Mouse (Mus musculus) gastrocnemius, adult 2 months (tissue): ENCODE data around the gene Nme8. TPM values are rescaled to one million over a fixed set of nuclear protein-coding genes. Genes with fewer than 3 reads are reported as not detected.

Experiments used
- DNase-seq: peaks from one replicate; pipeline ENCODE4 v3.0.0; 2022
- H3K27ac ChIP-seq: fragments of 200-600 bp; 2 replicates; pipeline ENCODE4 v1.8.1; 2022; ENCODE audit warnings: mild to moderate bottlenecking
- H3K4me3 ChIP-seq: fragments of 200-600 bp; 2 replicates; pipeline ENCODE4 v1.8.1; 2022; ENCODE audit warnings: mild to moderate bottlenecking, moderate library complexity
- CTCF ChIP-seq: fragments of 200-600 bp; IDR thresholded peaks from 2 replicates; pipeline ENCODE4 v1.8.1; 2022; ENCODE audit warnings: antibody characterized with exemption, mild to moderate bottlenecking, moderate library complexity
- intact Hi-C: fragments of 180-260 bp; cut with DNase I; formaldehyde crosslinking; loops from one replicate; pipeline ENCODE4 v1.15.1; 2025
- long read RNA-seq, 2 experiments: library from polyadenylated mRNA; stranded (forward); transcript quantifications; one replicate each; pipeline ENCODE4 v2.0.0; 2021
- total RNA-seq, 2 experiments: library from RNA; stranded (reverse); gene quantifications; 2 replicates each; pipeline ENCODE4 v1.2.3; 2021

Nme8 gene
- not detected for total RNA-seq
- long read RNA-seq, experiment 1, result 0 reads
- long read RNA-seq, experiment 2, result 0 reads

DNA sequence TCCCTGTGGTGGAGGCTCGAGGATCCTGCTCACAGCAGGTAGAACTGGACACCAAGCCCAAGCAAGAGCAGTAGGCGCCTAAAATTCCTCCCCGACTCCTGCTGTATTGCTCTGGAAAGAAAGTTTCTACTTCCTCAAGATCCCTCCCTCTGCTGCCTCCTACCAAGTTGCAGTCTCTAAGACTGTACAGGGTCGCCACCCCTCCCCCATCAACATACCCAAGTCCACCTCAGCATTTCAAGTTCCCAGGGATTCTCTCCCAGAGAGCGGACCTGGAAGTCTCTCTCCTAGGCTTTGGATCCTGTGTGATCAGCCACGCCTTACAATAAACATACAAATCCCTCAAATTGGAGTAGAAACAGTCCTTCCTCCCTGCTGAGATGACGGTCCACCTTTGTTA is at the start of gene Nme8:
Nme8 (minus strand) TSS at position 5 of the 400 bp plus-strand sequence.
- TF ChIP-seq CTCF, result no peak
- Histone ChIP-seq H3K4me3 (no peak within 1 kb of the TSS), H3K27ac (no peak within 1 kb of the TSS)
- intact Hi-C loops, result loop anchor here (1.0 to 5.0 kb wide), 2 partner anchors 575 to 595 kb away; no protein-coding TSS in a partner anchor
- no peak for DNase-seq

GRCm38 (mm10) chr13:19745741-19746140 is 48.1 kb upstream of the Nme8 start:
- H3K27ac ChIP-seq, result no peak overlapping the region
- H3K4me3 ChIP-seq, result no peak overlapping the region
- no peak for TF ChIP-seq CTCF
- intact Hi-C loops, result no loop called here
- DNase-seq, result no peak

DNA sequence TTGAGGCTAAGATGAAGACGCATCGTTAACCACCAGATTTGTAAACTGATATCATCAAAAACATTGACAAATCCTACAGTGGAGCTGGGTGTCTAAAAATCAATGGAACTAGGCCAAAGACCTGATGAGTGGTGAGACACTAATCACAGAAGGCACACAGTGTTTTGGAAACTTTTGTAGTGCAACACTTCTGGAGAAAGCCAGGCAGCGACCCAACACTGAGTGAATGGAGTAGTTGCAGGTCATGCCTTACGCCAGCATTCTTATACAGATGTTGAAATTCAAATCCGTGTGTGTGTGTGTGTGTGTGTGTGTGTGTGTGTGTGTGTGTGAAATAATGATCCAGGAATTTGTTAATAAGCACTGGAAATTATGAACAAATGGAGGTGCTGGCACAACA is 46.9 kb upstream of the Nme8 start:
- Histone ChIP-seq H3K4me3 (no peak overlapping the region), H3K27ac (no peak overlapping the region)
- DNase-seq, result no peak
- no peak for TF ChIP-seq CTCF
- intact Hi-C loops, result no loop called here

DNA sequence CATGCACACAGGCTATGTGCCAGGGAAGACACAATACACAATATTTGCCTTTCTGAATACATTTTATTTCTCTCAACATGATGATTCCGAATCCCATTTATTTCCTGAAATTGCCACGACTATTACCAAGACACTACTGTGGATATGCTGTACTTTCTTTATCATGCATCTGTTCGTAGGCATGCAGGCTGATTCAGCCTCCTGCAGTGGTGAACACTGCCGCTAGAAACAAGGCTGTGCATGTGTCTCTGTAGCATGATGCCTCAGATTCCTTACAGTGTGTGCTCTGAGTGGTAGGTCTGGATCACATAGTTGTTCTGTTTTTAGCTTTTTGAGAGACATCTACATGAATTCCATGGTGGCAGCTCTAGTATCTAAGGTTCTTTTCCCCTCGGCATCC is 37.0 kb upstream of the Nme8 start:
- H3K27ac ChIP-seq, result no peak overlapping the region
- intact Hi-C loops, result no loop called here

DNA sequence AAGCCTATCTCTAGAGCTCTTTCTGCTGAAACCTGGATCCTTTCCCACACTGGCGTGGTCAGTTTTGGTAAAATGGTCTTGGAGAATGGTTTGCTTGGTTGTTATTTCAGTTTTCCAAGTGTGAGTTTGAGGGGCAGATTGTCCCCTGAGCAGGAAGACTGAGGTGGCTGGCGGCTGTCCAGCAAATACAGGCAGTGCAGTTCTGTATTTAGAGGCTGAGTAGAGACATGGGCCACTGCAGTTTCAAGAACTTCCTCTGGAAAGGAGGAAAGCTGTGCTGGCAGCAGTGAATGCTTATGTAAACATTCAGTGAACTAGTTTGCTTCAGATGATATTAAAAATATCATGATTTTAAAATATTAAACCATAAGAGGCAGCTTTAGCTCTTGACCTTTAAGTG is 33.2 kb upstream of the Nme8 start:
- Histone ChIP-seq H3K4me3 (no peak overlapping the region), H3K27ac (no peak overlapping the region)
- no peak for TF ChIP-seq CTCF
- intact Hi-C loops, result no loop called here
- DNase-seq, result peak; percentile 26

More for the DNA sequence above, 37.0 kb upstream of the Nme8 start:
- no peak for TF ChIP-seq CTCF
- no peak overlapping the region for H3K4me3 ChIP-seq
- no peak for DNase-seq

DNA sequence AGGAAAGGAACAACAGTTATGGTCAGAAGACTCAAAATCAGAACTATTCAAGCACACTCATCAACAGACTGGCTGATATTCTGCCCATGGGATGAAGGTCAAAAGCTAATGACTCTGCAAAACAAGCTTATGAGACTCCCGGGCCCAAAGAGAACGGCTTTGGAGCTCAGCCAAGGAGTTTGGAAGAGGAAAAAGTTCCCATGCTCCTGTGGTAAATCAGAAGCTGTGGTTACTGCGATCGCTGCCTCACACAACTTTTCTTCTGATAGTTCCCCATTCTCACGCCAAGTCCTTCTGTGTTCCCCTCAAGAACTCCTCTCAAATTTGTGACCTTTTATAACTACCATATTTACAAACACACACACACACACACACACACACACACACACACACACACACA is 21.4 kb upstream of the Nme8 start:
- H3K27ac ChIP-seq, result no peak overlapping the region
- intact Hi-C loops, result no loop called here
- DNase-seq, result peak; percentile 33
- H3K4me3 ChIP-seq, result no peak overlapping the region
- TF ChIP-seq CTCF, result no peak

GRCm38 (mm10) chr13:19717201-19717600 is 19.6 kb upstream of the Nme8 start:
- DNase-seq, result no peak
- no peak overlapping the region for H3K4me3 ChIP-seq
- H3K27ac ChIP-seq, result no peak overlapping the region
- TF ChIP-seq CTCF, result no peak
- intact Hi-C loops, result no loop called here

DNA sequence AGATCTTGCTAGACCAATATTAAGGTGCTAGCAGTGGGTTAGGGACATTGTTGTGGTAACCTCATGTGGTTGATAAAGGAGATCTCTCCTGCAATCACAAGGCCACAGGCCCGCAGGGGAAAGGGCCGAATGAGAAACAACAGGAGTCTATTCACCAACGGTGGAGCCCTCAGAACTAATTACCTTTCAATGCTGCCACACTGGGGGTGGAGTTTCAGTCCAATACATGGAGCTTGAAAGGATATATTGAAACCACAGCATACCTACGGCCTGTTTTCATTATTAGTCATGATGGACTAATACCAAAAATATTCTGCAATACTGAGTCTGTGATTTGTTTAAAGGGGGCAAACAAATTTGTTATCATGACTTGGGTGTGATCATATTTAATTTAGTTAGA is 6.2 kb upstream of the Nme8 start:
- intact Hi-C loops, result no loop called here
- no peak for TF ChIP-seq CTCF
- DNase-seq, result no peak

DNA sequence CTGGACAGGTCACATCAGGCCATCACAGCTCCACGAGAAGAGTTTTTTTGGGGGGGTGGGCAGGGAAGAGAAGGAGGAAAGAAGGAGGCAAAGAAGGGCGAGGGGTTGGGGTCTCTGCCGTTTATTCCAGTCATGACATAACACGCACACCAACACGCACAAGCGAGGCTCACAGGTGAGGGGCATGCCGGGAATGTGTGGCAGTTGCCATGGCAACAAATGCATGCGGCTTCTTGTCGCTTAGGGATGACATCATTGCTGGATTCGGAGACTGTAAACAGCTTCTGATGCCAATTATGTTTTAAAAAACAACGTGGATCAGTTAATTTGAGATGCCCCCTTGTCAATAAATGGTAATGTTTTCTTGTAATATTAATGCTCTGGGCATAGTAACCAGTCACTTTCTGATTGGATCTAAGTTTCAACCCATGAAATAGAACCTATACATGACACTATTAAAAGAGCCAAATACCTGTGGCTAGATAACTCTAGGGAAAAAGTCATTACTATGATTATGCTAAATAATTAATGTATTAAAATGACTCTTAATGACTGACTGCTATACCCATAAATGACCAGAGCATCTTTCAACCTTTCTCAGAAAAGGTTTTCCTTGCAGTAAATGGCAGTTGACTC is 4.0 kb upstream of the Nme8 start:
- no peak for TF ChIP-seq CTCF
- intact Hi-C loops, result no loop called here
- Histone ChIP-seq H3K27ac (no peak overlapping the region), H3K4me3 (no peak overlapping the region)
- DNase-seq, result no peak

More for the DNA sequence above, 6.2 kb upstream of the Nme8 start:
- H3K4me3 ChIP-seq, result no peak overlapping the region
- no peak overlapping the region for H3K27ac ChIP-seq

GRCm38 (mm10) chr13:19700733-19701442 is 3.3 kb upstream of the Nme8 start:
- intact Hi-C loops, result no loop called here
- no peak overlapping the region for H3K4me3 ChIP-seq
- TF ChIP-seq CTCF, result no peak
- no peak for DNase-seq
- no peak overlapping the region for H3K27ac ChIP-seq

GRCm38 (mm10) chr13:19698524-19699173 is 1.1 kb upstream of the Nme8 start:
- peak; percentile 82 for TF ChIP-seq CTCF
- H3K4me3 ChIP-seq, result no peak overlapping the region
- DNase-seq, result no peak
- no peak overlapping the region for H3K27ac ChIP-seq
- intact Hi-C loops, result loop anchor here (1.0 to 5.0 kb wide), 2 partner anchors 574 to 594 kb away; no protein-coding TSS in a partner anchor

GRCm38 (mm10) chr13:19690417-19690816 is 7.2 kb downstream of the Nme8 start:
- no peak for DNase-seq
- intact Hi-C loops, result no loop called here
- Histone ChIP-seq H3K4me3 (no peak overlapping the region), H3K27ac (no peak overlapping the region)
- TF ChIP-seq CTCF, result no peak

DNA sequence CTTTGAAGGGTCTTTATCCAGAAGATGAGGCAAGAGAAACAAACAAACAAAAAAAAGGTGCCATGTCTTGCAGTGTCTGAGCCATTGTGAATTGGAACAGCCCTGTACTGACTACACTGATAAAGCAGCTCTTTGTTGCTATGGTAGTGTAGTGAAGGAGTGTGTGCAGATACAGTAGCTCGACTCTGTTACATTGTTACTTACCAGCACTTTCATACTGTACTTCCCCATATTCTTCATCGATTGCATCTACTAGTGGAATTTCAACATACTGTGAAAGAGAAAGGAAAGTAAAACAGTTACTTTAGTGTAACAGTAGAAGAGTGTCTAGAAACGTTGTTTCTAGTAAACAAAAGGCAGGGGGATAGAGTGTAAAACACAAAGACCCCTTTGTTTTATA is 7.6 kb downstream of the Nme8 start:
- DNase-seq, result no peak
- no peak for TF ChIP-seq CTCF
- Histone ChIP-seq H3K27ac (no peak overlapping the region), H3K4me3 (no peak overlapping the region)
- intact Hi-C loops, result loop anchor here (10.0 kb wide), 1 partner anchor 535 kb away; no protein-coding TSS in a partner anchor
